Mouse (Mus musculus) cerebellum, adult (tissue): ENCODE results near the gene Kat6b.
"Not testable (repeated sequence)": the region's sequence is repeated elsewhere in the genome, so short reads cannot be mapped to it uniquely, and the experiment has no call there.

ENCODE experiments used
- ATAC-seq: cut with Nextera tagmentation; 2 replicates; pipeline ENCODE4 v1.9.2; 2017; ENCODE audit warnings: mild to moderate bottlenecking, moderate library complexity, mixed read lengths; ENCODE audit not compliant: insufficient number of reproducible peaks, low FRiP score, low TSS enrichment

Kat6b gene

DNA sequence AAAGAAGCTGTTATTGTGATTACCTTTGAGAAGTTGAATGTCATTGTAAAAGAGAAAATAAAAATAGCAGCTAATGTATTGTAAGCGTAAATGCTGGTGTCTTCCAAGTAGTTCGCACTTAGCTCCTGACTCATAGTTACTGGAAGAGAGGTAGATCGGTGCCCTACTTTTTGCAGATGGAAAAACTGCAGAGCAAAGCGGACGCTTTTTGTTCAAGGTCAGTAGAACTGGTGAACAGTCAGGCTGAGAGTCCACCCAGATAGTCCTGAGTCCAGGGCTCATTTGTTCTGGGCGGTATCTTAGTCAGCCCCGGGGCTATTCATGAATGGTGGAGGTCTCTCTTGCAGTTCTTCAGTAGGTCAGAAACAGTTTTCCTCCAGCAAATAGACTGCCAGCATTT, 39.3 kb downstream of the Kat6b start:
- no peak for ATAC-seq

GRCm38 (mm10) chr14:21521496-21521895, 40.3 kb downstream of the Kat6b start:
- not testable (repeated sequence) for ATAC-seq

- no peak for ATAC-seq
Measured at GRCm38 (mm10) chr14:21522312-21522978, 41.2 kb downstream of the Kat6b start.

DNA sequence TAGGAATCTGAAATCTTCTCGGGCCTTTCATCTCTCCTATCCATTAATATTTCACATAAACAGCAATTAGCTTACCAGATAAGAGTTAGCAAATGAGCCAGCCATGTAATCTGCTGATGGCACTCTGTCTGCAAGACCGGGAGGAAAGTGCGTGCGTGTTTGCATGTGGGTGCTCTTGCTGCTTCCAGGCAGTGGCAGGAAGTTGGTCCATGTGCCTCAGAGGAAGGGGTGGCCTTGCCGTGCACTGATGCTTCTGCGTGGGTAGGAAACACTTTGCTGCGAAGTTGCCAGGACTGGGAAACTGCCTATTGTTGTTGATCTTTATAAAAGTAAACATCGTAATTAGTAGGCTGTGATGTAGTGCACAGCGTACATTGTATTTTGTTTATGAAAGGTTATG, 42.0 kb downstream of the Kat6b start:
- no peak for ATAC-seq

DNA sequence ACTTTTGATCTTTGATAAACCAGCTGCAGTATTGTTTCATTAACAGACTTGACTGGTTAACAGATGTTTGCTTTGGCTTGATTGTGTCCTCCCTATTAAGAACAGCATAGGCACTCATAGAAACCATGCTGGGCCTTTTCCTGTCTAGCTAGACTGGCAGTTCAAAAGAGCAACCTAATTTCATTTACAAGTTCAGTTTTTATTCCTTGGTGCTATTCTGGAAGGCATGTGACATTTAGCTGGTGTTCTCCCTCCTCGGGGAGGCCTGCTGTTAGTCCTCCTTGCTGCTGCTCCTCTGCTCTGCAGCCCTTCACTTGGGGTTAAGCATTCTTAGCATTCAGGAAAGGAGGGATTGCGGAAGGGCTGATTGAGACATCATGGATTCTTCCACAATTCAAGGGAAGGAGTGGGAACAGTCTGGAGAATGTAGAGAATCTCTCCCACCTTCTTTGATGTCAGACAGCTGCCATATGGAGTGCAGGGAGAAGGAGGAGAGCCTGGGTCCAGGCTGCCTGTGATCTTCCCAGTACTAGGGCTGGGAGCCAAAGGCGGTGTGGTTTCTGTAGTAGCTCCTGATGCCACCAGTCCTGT, 42.7 kb downstream of the Kat6b start:
- peak; percentile 93 for ATAC-seq

DNA sequence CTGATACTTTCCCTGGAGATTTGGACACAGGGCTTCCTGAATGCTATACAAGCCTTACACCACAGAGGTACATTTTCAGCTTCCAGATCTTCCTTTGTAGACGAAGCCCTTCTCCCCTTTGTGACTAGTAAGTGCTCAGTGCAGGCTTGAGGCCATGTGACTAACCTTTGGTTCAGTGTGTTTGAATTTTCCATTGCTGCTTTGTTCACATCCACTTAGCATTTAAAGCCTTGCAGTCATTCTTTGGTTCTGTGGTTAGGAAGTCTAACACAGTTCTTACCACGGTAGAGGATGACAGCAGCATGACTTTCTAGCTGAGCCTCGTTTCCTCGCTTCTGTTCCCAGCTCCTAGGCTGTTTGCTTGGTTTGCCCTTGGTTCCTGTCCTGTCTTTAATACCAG, 44.4 kb downstream of the Kat6b start:
- no peak for ATAC-seq

DNA sequence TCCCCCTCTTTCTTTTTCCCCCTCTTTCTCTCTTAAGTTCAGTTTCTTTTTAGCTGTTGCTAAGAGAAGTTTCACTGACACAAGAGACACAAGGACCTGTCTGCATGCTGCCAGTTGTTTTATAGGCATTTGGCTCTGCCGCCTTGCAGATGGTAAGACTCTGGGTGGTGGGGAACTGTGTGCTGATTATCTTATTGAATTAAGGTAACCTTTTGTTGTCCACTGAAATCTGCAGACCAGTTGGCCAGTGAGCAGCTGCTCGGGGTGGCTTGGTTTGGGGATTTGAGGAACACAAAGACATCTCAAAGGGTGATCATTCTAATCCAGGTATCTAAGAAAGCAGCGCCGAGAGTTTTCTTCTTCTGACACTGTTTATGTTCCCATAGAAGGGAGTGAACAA, 52.3 kb downstream of the Kat6b start:
- no peak for ATAC-seq

DNA sequence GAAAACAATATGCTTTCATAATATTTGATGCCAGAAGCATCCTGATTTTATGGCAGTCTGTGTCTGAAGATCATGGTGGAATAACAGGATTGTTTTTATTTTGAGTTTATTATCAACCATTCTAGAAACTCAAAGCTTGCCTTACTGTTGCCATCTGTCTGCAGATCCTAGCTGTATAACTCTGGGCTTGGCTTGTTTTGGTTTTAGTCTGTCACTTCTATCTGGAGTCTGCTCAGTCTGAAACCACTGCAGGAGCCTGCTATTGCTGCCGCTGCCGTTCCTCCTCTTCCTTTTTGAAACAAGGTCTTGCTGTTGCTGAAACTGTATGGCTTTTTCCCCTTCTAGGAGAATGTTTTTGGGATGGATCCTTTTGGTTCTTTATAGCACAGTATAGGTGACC, 52.8 kb downstream of the Kat6b start:
- no peak for ATAC-seq

- ATAC-seq, result 0 out of 2 replicates have a peak, but pooled peaks have one; percentile 36
Measured at GRCm38 (mm10) chr14:21534542-21535272, 53.5 kb downstream of the Kat6b start.

DNA sequence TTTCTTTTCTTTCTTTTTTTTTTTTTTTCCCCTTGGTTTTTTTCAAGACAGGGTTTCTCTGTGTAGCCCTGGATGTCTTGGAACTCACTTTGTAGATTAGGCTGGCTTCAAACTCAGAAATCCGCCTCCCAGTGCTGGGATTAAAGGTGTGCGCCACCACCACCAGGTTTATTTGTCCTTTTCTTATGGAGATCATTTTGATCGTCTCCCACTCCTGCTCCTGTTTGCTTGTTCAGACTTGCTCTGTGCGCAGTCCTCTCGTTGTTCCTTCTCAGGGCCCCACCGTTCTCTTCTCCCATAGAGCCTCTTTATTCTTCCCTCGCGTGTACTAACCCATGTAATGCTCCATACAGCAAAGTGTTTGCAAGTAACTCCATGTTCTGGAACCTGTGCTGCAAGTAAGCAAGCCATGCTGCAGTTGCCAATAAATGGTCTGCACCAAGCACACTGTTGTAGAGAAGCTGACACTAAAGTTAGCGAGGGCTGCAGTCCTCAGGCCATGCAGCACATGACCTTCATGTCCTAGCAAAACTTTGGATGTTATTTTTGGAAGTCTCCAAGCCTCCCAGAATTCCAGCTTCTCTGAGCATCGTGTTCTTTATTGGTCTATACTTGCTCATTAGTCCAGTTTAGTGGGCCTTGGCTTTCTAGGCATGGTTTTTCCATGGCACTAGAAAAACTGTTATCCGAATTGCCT, 55.4 kb downstream of the Kat6b start:
- ATAC-seq, result no peak

GRCm38 (mm10) chr14:21537838-21538237, 56.6 kb downstream of the Kat6b start:
- no peak for ATAC-seq

- ATAC-seq, result no peak
Measured at GRCm38 (mm10) chr14:21539731-21540130, 58.5 kb downstream of the Kat6b start.

DNA sequence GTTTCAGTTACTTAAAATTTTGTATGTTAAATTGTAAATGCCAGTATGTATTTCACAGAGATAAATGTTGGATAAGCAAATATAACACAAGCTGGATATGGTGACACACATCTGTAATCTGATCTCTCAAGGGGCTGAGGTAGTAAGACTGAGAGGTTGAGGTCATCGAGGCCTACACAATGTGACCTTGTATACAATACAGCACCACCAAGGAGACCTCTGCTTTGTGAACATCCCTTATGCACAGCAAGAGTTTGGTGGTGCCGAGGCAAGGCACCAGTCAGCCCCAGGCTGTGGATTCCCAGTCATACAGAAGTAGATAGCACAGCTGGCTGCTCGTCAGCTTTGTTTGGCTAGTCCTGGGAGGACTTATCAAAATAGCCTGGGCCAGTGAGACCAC, 59.1 kb downstream of the Kat6b start:
- ATAC-seq, result no peak

- ATAC-seq, result no peak
Measured at GRCm38 (mm10) chr14:21545529-21545928, 64.3 kb downstream of the Kat6b start.

- no peak for ATAC-seq
Measured at GRCm38 (mm10) chr14:21546351-21546750, 65.1 kb downstream of the Kat6b start.

- no peak for ATAC-seq
Measured at GRCm38 (mm10) chr14:21547297-21547696, 66.1 kb downstream of the Kat6b start.

DNA sequence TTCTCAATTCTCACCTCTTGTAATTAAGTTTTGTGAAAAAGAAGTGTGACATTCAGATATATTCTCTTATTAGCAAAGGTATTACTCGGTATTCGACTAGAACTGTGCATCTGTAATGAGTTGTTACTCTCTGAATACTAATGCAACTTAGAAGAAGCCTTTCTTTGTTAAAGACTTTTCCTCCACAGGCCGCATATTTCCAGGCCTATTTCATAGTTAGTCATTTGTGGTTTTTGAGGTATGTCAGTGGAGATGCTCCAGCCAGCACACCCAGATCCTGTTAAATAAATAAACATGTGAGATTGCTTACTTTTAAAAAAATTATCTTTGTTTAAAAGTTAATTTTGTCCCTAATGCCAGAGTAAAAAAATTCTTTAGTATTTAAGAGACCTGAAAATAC, 66.7 kb downstream of the Kat6b start:
- no peak for ATAC-seq

DNA sequence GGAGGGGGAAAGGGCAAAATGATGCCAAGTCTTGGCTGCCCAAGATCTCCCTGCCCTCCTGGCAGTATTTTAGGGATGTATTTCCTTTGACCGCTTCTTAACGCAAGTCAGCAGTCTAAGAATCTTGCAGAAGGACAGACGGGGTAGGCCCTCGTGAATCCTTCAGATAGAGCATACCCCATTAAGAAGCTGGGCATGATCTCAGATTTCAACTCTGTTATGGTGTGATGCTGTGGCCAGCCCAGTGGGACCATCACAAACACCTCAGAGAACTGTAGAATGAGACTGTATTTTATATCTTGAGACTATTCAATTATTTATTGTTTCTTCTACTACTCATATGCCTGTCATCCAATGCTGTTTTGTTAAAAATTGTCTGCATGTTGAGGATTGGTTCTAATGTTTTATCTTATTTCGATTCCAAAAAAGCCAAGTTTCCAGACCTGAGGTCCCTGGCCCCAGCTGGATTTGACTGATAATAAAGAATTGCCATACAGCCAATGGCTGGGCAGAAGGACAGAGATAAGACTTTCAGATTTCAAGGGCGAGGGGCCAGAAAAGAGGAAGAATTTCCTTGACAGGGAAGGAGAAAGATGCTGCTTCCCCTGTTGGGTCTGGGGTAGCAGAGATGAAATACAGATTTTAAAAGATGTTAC, 67.8 kb downstream of the Kat6b start:
- ATAC-seq, result no peak

GRCm38 (mm10) chr14:21549608-21550115, 68.4 kb downstream of the Kat6b start:
- no peak for ATAC-seq

DNA sequence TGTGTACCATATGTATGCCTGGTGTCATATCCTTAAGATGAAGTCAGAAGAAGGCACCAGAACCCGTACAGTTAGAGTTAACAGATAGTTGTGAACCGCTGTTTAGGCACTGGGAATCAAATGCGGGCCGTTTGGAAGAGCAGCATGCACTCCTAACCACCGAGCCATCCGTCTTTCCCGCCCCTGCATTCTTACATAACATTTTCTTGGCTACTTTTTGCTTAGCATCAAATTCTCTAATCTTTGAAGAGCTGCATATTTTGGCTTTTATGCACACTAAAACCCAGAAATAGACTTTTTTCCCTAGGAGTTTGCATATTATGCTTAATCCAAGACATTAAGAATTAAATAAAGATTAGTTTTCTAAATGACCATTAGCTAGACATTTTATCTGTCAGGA, 69.3 kb downstream of the Kat6b start:
- no peak for ATAC-seq
